Mouse (Mus musculus) embryonic facial prominence, embryonic 15.5 days (tissue): ENCODE results near the gene Agbl1. TPM values are rescaled to one million over a fixed set of nuclear protein-coding genes. Genes with fewer than 3 reads are reported as not detected.

ENCODE experiments used
- ATAC-seq: fragments of 200-750 bp; cut with Nextera tagmentation; 2 replicates; pipeline ENCODE4 v1.8.0; 2017; ENCODE audit warnings: low read depth, moderate TSS enrichment; ENCODE audit not compliant: insufficient number of reproducible peaks, low FRiP score, low TSS enrichment
- H3K27ac ChIP-seq: fragments of 300-500 bp; sonication (generic); replicated peaks from 2 replicates; pipeline ENCODE4 v1.5.1; 2015; ENCODE audit warnings: mild to moderate bottlenecking, inconsistent platforms
- H3K27me3 ChIP-seq: fragments of 300-500 bp; sonication (generic); 2 replicates; pipeline ENCODE4 v1.6.1; 2015; ENCODE audit warnings: inconsistent platforms
- H3K36me3 ChIP-seq: fragments of 300-500 bp; sonication (generic); 2 replicates; pipeline ENCODE4 v1.6.1; 2015; ENCODE audit warnings: mild to moderate bottlenecking, inconsistent platforms
- H3K4me1 ChIP-seq: fragments of 300-500 bp; sonication (generic); 2 replicates; pipeline ENCODE4 v1.6.1; 2015; ENCODE audit warnings: inconsistent platforms
- H3K4me2 ChIP-seq: fragments of 300-500 bp; sonication (generic); replicated peaks from 2 replicates; pipeline ENCODE4 v1.6.1; 2015; ENCODE audit warnings: mild to moderate bottlenecking, inconsistent platforms
- H3K4me3 ChIP-seq: fragments of 300-500 bp; sonication (generic); replicated peaks from 2 replicates; pipeline ENCODE4 v1.5.1; 2015; ENCODE audit warnings: mild to moderate bottlenecking, inconsistent platforms
- H3K9ac ChIP-seq: fragments of 300-500 bp; sonication (generic); 2 replicates; pipeline ENCODE4 v1.6.1; 2015; ENCODE audit warnings: inconsistent platforms
- H3K9me3 ChIP-seq: fragments of 300-500 bp; sonication (generic); replicated peaks from 2 replicates; pipeline ENCODE4 v1.6.1; 2016; ENCODE audit warnings: inconsistent platforms
- WGBS: fragments of 180-500 bp; shearing (Covaris S2); methylation state at CpG from one replicate; pipeline ENCODE4 v1.1.7; 2015; 5-methylcytosine and 5-hydroxymethylcytosine counted together
- polyA plus RNA-seq: library from polyadenylated mRNA; unstranded; fragments of >200 nt; fragmentation: Nextera tagmentation; extraction: Ambion mirVana; gene quantifications from 2 replicates; pipeline ENCODE4 v1.2.1, GENCODE M21; 2015

Gene Agbl1
- polyA plus RNA-seq, 1 experiment from 2014 or later: 0.20 TPM

DNA sequence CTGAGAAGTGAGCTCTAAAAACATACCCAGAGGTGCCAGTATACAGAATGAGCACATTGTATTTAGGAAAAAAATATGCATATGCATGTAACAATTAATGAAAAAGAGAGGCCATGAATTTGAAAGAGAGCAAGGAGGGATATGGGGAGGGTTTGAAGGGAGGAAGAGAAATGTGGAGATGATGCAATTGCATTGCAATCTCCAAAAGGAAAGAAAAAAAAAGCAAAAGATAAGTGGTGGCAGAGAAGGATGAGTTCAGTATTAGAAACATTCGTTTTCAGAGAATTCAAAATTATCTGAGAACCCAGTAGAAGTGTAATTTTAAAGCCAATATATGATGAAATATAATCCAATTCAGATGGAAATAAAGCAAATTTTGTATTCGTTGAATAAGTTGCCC lies 236.7 kb downstream of the Agbl1 start:
- Histone ChIP-seq H3K27ac (no peak overlapping the region), H3K4me1 (no peaks in the 10 kb centered on the region), H3K27me3 (no peaks in the 10 kb centered on the region), H3K4me3 (no peak overlapping the region), H3K9ac (no peak overlapping the region), H3K4me2 (no peak overlapping the region), H3K9me3 (no peaks in the 10 kb centered on the region), H3K36me3 (no peaks in the 10 kb centered on the region)
- WGBS: 64% methylated on average over 2 of the region's 2 CpGs
- ATAC-seq: no peak

DNA sequence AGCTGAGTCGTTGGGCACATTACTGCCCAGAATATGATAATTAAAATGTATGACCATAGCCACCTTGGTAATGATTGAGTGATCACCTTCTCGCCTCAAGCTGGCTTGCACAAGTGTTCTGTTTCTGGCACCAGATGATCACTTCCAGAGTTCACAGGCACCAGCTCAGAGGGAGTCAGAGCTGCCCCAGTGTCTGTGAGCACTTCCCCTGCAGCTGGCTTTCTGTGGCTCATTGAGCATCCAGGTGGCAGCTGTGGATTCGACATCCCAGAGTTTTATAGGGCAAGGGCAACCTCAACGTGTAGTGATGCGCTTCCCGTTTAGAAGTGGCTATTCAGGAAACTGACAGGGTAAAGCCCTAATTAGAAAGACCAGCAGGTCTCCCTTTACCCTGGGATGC lies 244.5 kb downstream of the Agbl1 start:
- ATAC-seq: no peak
- Histone ChIP-seq H3K4me2 (no peak overlapping the region), H3K27ac (no peak overlapping the region), H3K4me1 (no peaks in the 10 kb centered on the region), H3K4me3 (no peak overlapping the region), H3K9ac (no peak overlapping the region), H3K27me3 (no peaks in the 10 kb centered on the region), H3K36me3 (no peaks in the 10 kb centered on the region), H3K9me3 (no peaks in the 10 kb centered on the region)
- 29% methylated on average over 6 of the region's 6 CpGs for WGBS

DNA sequence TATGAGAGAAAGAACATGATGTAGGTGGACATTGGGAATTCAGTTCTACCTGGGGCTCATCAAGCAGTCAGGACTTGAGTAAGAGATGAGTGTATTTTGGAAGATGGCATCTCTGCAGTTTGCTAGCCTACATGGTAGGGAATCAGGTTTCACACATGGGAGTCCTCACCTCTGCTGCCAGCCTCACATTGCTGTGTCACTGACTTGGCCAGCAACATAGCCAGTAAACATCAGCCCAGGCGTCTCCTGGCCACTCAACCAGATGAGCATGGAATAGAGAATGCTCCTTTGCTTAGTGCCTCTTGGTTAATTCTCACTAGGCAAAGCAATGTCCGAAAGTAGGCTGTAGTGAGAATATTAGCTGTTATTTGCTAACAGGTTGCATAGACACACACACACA lies 255.9 kb downstream of the Agbl1 start:
- Histone ChIP-seq H3K36me3 (no peaks in the 10 kb centered on the region), H3K9ac (no peak overlapping the region), H3K4me1 (no peaks in the 10 kb centered on the region), H3K4me2 (no peak overlapping the region), H3K4me3 (no peak overlapping the region), H3K9me3 (no peaks in the 10 kb centered on the region), H3K27me3 (no peaks in the 10 kb centered on the region), H3K27ac (no peak overlapping the region)
- no peak for ATAC-seq
- WGBS: 81% methylated on average over 2 of the region's 2 CpGs

DNA sequence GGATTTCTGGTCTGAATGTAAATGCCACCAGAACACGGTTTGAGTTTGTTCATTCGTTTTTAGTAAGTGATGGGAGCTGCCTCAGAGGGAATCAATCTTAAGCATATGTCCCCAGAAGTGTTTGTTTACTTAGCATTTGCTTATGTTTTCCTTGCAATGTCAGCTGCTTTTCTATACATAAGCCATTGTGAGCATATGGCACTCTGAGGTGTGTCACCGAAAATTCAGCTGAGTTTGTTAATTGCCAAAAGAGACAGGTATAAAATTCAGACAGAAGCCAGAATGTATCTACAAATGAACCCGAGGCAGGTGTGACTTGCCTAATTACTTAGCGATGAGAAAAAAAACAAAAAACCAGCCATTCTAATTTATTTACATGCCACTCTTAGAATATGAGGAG lies 257.8 kb downstream of the Agbl1 start:
- WGBS: 77% methylated on average over 5 of the region's 5 CpGs
- H3K9me3 ChIP-seq: no peaks in the 10 kb centered on the region
- ATAC-seq: no peak

DNA sequence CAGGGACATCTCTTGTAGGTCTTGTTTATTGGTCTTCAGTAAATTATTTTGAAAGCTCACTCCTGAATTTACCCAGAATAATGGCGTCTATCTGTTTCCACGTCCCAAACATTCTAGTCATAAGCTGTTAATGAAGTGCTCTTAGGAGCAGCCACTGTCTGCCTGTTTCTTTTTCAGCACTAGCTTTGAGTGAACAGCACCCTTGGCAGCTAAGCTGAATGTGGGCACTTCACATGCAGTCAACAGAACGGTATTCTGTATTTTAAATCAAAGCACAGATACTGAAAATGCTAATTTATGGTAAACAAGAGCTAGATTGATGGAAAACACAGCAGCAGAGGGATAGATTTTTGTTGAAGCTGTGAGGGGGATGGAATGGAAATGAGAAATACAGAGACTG lies 294.6 kb downstream of the Agbl1 start:
- ATAC-seq: no peak
- H3K9ac ChIP-seq: no peak overlapping the region
- WGBS: 44% methylated on average over 3 of the region's 3 CpGs
- no peaks in the 10 kb centered on the region for H3K36me3 ChIP-seq
- no peak overlapping the region for H3K27ac ChIP-seq
- H3K4me2 ChIP-seq: no peak overlapping the region
- H3K4me1 ChIP-seq: no peaks in the 10 kb centered on the region
- no peaks in the 10 kb centered on the region for H3K9me3 ChIP-seq
- no peak overlapping the region for H3K4me3 ChIP-seq
- H3K27me3 ChIP-seq: no peaks in the 10 kb centered on the region

More for the DNA sequence above, 257.8 kb downstream of the Agbl1 start:
- no peak overlapping the region for H3K4me2 ChIP-seq
- H3K27ac ChIP-seq: no peak overlapping the region
- H3K27me3 ChIP-seq: no peaks in the 10 kb centered on the region
- H3K36me3 ChIP-seq: no peaks in the 10 kb centered on the region
- no peaks in the 10 kb centered on the region for H3K4me1 ChIP-seq
- H3K4me3 ChIP-seq: no peak overlapping the region
- no peak overlapping the region for H3K9ac ChIP-seq

DNA sequence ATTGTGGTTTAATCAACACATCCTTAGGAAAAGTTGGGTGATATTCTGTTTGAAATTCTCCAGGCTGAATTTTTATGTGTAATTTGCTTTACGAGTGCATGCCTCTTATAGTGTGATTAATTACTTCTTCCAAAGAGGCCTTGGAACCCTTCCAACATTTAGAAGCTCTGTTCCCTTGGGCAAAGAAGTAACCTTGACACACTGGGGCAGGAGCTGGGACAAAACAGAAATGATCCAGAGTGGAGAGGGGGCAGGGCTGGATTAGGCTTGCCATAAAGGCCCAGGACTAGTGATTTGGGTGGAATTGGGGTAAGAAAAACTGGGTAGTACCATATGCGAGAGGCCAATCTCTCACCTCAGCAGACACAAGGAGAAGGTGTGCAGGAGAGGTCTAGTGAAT lies 316.8 kb downstream of the Agbl1 start:
- Histone ChIP-seq H3K4me2 (no peak overlapping the region), H3K27me3 (no peaks in the 10 kb centered on the region), H3K9ac (no peak overlapping the region), H3K9me3 (no peaks in the 10 kb centered on the region), H3K4me1 (no peaks in the 10 kb centered on the region), H3K27ac (no peak overlapping the region), H3K4me3 (no peak overlapping the region), H3K36me3 (no peaks in the 10 kb centered on the region)
- ATAC-seq: no peak
- 50% methylated on average over 2 of the region's 2 CpGs for WGBS

DNA sequence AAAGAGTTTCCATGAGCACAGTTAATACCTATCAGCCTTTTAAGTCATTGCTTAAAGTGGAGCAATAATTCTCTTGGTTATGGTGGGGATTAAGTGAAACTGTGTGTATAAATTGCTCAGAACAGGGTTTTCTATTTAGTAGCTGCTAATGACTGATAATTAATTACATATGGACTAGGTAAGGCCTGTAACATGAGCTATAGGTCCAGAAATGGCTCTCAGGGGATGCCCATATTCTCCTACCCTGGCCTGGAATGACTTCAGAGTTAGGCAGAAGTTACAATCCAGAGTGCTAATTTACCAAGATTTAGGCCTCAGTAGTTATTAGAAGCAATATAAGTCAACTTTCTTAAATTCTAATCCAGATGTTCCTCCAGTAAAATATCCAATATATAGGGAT lies 317.6 kb downstream of the Agbl1 start:
- H3K27ac ChIP-seq: no peak overlapping the region
- no peak overlapping the region for H3K9ac ChIP-seq
- no peak for ATAC-seq
- H3K27me3 ChIP-seq: no peaks in the 10 kb centered on the region
- no peaks in the 10 kb centered on the region for H3K9me3 ChIP-seq
- no peaks in the 10 kb centered on the region for H3K4me1 ChIP-seq
- H3K4me3 ChIP-seq: no peak overlapping the region
- H3K36me3 ChIP-seq: no peaks in the 10 kb centered on the region
- no peak overlapping the region for H3K4me2 ChIP-seq

DNA sequence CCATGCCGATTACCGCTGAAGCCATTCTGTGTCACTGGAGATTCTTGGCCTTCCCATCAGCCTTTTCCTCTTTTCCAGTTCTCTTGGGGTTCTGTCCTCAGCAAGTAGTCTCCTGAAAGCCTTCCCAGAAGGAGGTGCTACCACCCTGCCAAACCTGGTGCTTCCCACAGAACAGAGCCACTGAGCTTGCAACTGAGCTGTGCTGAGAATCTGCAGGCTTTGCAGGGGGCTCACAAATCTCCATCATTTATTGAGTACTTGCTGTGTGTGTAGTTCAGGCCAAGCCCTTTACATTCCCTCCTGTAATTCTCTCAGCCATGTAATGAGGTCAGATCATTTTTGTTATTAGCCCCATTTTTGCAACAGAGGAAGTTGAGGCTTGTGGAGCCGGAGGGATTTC lies 322.2 kb downstream of the Agbl1 start:
- Histone ChIP-seq H3K36me3 (no peaks in the 10 kb centered on the region), H3K4me2 (no peak overlapping the region), H3K4me1 (no peaks in the 10 kb centered on the region), H3K27ac (no peak overlapping the region), H3K27me3 (no peaks in the 10 kb centered on the region), H3K9ac (no peak overlapping the region), H3K9me3 (no peaks in the 10 kb centered on the region), H3K4me3 (no peak overlapping the region)
- WGBS: 63% methylated on average over 3 of the region's 3 CpGs
- ATAC-seq: no peak

DNA sequence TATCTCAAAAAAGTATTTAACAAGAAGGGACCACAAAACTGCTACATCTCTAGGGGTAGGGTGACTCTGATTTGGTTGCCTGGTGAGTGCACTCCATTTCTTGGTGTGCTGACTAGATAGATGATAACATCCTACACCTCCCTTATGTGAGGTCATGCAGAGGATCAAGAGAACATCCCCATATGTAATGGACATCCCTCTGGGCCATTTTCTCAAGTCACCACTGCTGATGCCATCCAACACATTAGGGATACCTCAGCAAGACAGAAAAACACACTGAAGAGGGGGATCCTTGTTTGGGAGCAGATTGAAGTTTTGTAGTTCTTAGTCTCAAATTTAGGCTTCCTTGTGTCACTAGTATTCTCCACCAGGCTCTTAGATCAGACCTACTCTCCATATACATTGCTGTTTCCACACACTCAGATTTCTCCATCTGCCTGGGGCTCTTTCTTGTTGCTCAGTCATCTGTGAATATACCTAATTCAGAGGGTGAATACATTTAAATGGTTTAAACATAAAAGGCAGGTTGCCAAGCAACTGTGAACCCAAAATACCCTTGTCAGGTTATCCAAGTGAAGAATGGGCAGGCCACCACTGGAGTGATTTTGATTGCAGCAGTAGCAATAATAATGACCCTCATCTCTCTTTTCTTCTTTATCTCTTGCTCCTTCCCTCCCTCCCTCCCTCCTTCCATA lies 331.0 kb downstream of the Agbl1 start:
- Histone ChIP-seq H3K4me1 (no peaks in the 10 kb centered on the region), H3K9ac (no peak overlapping the region), H3K27ac (no peak overlapping the region), H3K4me3 (no peak overlapping the region), H3K9me3 (no peaks in the 10 kb centered on the region), H3K36me3 (no peaks in the 10 kb centered on the region), H3K4me2 (no peak overlapping the region), H3K27me3 (no peaks in the 10 kb centered on the region)
- ATAC-seq: no peak

DNA sequence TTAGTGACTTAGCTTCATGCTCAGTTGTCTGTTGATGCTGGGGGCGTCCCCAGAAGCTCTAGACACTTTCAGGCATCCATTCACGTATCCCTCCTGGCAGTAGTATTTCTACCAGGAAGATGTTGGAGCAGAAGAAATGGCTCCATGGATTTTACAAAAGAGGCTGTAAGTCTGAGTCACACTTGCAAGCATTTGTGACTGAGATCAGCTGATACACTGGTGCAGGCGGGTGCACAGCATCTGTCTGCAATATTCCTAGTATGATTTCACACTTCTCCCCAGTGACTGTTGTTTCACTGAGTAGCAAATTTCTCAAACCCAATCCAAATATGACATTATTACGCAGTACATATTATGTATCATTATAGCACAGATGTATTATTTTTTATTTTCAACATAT lies 332.8 kb downstream of the Agbl1 start:
- Histone ChIP-seq H3K4me1 (no peaks in the 10 kb centered on the region), H3K27me3 (no peaks in the 10 kb centered on the region), H3K4me3 (no peak overlapping the region), H3K9me3 (no peaks in the 10 kb centered on the region), H3K9ac (no peak overlapping the region), H3K27ac (no peak overlapping the region), H3K36me3 (no peaks in the 10 kb centered on the region), H3K4me2 (no peak overlapping the region)
- 67% methylated on average over 4 of the region's 4 CpGs for whole genome bisulfite sequencing
- no peak for ATAC-seq

DNA sequence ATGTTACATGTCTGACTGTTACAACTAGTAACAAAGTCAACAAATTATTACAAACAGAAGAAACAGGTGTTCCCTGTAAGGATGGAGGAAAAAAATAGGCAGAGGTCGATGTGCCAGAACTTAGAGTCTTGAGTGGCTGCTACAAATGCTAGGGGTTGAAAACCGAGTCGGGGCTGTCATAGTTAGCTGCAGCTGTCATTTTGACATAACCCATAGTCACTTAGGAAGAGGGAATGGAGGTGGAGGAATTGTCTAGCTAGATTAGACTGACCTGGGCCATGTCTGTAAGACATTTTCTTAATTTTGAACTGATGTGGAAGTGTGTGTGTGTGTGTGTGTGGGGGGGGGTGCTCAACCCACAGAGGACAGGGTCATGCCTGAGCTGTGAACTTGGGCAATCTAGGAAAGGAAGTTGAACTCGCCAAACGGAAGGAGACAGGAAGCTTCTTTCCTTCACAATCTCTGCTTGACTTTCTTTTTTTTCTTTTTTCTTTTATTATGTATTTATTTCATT lies 364.9 kb downstream of the Agbl1 start:
- Histone ChIP-seq H3K27me3 (no peaks in the 10 kb centered on the region), H3K9me3 (no peaks in the 10 kb centered on the region), H3K4me1 (no peaks in the 10 kb centered on the region), H3K27ac (no peak overlapping the region), H3K36me3 (no peaks in the 10 kb centered on the region), H3K4me2 (no peak overlapping the region), H3K4me3 (no peak overlapping the region), H3K9ac (no peak overlapping the region)
- 49% methylated on average over 5 of the region's 5 CpGs for WGBS
- ATAC-seq: no peak

DNA sequence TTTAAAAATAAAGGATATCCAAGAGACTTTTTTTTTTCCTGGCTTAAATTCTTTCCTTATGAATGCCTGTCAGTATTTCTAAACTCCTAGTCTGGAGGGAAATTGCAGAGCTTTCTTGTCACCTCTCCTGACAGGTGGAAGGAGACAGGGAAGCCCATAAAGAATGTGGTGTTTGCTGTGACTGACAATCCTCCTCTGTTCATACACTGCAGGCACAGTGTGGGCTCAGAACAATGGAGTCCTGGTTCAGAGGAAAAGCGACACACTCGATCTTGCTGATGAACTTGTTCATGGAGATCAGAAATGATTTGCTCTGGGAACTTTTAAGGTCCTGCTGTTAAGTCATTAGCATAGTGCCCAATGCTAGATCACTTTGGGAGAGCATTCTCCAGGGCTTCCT lies 368.1 kb downstream of the Agbl1 start:
- Histone ChIP-seq H3K36me3 (no peaks in the 10 kb centered on the region), H3K4me2 (no peak overlapping the region), H3K27me3 (no peaks in the 10 kb centered on the region), H3K4me3 (no peak overlapping the region), H3K9me3 (no peaks in the 10 kb centered on the region), H3K9ac (no peak overlapping the region), H3K27ac (no peak overlapping the region), H3K4me1 (no peaks in the 10 kb centered on the region)
- no peak for ATAC-seq
- WGBS: 39% methylated on average over 2 of the region's 2 CpGs
